Mouse (Mus musculus) frontal cortex, postnatal 36 days (tissue): ENCODE results near the gene Mapt.

Source experiments
- DNase-seq, 2 experiments: peaks; one replicate each; pipeline ENCODE4 v3.0.0; 2022; ENCODE audit warnings: low spot score in 2 of 2

Gene Mapt

DNA sequence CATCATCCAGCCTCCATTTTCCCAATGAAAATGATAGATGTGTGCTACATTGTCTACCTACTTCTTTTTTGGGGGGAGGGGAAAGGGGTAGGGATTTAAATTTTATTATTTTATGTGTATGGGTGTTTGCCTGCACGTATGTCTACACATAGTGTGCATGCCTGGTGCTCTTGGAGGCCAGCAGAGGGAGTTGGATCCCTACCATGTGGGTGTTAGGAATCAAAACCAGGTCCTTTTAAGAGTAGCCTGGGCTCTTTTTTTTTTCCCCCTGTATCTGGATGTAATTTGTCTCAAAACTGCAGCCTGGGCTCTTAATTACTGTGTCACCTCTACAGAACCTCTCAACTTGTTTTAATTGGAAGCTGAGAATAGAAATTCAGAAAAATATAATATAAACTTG is 148.4 kb downstream of the Mapt start:
- DNase-seq = no peak
